Mouse (Mus musculus) embryo, embryonic 11 days (tissue): Measurements from ENCODE around the gene Frmd4a.

Experiments
- DNase-seq: peaks from one replicate; pipeline ENCODE4 v3.0.0-alpha.2; 2015

The Frmd4a gene

DNA sequence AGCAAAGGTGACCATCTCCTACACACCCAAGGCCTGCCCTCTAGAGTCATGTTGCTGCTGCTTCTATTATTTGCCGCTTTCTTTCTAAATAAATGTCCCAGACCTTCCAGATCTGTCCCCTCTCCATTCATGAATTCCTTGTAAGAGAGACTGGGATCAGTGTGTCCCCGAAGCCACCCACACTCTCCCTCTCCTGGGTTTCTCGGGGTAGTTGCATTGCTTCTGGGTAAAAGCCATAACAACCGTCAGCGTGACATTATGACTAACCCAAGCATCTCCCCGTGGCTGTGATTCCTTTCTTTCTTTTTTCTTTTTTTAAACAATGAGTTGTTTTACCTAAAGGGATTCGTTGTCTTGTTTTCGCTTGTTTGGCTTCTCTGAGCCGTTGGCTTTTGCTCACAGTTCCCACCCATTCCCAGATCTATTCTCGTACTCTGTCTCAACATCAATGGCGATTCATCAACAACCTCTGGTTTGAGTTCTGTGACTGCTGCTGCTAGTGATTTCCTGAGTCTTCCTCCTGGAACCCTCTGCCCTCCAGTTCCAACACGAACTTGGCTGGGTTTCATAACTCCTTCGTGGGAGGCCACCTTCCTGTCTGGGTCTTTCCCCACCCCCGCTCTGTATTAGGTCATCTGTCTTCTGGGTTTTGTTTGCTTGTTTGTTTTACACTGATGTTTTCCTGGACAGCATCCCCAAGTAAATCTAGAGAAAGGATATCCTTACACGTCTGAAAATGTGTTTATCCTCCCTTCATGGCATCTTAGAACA, 483.9 kb downstream of the Frmd4a start:
- DNase-seq: no peak

GRCm38 (mm10) chr2:4504413-4504812, 486.9 kb downstream of the Frmd4a start:
- no peak for DNase-seq

- DNase-seq: no peak
Measured at GRCm38 (mm10) chr2:4505695-4506094, 488.2 kb downstream of the Frmd4a start.

DNA sequence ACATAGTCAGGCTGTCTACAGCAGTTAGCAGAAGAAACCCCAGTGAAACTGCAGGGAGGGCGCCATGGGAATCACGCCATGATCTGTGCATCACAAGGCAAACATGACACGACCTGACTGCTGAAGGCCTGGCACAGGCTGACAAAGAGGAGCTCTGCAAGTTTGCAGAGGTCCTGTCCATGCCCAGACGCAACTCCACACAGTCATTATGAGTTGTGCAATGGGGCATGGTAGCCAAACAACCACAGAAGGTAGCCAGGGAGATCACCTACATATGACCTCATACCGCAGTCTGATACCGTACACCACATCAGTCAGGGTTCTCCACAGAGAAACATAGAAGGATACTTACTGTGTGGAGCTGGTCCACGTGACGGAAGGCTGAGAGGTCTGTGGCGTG, 489.1 kb downstream of the Frmd4a start:
- DNase-seq: no peak

GRCm38 (mm10) chr2:4507887-4508615, 490.5 kb downstream of the Frmd4a start:
- no peak for DNase-seq

- no peak for DNase-seq
Measured at GRCm38 (mm10) chr2:4508959-4509615, 491.6 kb downstream of the Frmd4a start.

GRCm38 (mm10) chr2:4509739-4510138, 492.2 kb downstream of the Frmd4a start:
- DNase-seq: no peak

GRCm38 (mm10) chr2:4510208-4511079, 492.9 kb downstream of the Frmd4a start:
- no peak for DNase-seq

- DNase-seq: no peak
Measured at GRCm38 (mm10) chr2:4511080-4511386, 493.5 kb downstream of the Frmd4a start.

GRCm38 (mm10) chr2:4512607-4513006, 495.1 kb downstream of the Frmd4a start:
- DNase-seq: no peak

DNA sequence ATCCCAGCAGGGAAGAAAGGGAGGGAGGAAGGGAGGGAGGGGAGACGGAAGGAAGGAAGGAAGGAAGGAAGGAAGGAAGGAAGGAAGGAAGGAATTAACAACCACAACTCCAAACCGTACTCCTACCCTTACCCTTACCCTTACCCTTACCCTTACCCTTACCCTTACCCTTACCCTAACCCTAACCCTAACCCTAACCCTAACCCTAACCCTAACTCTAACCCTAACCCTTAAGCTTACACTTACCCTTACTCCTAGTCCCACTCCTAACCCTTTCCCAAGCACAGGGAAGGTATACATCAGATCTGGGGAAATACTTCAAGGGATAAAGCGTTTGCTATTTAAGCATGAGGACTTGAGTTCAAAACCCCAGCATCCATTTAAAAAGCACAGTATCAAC, 498.4 kb downstream of the Frmd4a start:
- no peak for DNase-seq

- DNase-seq: no peak
Measured at GRCm38 (mm10) chr2:4516819-4517552, 499.5 kb downstream of the Frmd4a start.

- no peak for DNase-seq
Measured at GRCm38 (mm10) chr2:4517553-4518125, 500.1 kb downstream of the Frmd4a start.

GRCm38 (mm10) chr2:4518549-4518948, 501.0 kb downstream of the Frmd4a start:
- DNase-seq: no peak

DNA sequence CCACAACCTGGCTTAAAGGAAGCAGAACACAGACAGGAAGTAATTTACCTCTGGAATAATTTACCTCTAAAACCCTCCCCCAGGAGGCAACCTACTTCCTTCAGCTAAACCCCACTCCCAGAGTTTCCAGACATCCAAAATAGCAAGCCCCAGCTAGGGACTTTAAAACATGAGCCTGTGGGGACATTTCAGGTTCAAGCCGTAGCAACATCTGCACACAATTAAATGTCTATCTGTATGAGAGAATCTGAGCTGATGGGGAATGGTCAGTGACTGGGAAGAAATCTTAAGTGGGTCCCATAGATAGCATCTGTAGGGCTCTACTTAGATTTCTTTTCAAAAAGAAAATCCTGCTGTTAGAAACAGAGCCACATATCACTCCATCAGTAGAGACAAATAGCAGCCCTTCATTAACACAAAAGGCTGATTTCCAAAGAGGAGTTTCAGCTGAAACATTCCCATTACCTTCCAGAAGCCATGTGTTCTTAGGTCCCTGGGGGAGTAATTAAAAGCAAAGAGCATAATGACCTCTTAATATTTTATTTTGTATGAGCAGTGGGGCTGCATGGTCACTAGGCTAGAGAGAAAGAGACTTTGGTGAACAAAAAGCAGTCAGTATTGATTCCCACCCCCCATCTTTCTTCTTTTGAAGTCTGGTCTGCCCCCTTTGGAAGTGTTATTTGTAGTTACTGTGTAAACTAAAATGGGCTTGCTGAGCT, 505.4 kb downstream of the Frmd4a start:
- DNase-seq: peak; percentile 49

DNA sequence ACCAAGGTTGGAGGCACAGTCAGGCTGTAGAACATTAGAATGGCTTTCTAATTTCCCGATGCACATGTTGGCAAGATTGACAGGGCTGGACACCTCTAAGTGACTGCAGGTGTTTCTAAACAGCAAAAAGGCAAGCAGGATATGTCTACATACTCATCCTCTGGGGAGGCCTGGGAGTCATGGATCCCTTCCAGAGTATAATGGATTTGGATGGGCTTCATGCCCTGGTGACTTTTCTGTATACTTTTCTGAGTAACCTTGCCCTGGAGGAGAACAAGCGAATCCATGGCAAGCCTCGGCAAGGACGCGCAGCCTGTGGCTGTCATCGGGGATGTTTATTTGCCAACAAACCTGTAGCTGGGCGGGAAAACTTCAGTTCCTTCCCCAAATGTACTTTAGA, 509.6 kb downstream of the Frmd4a start:
- DNase-seq: no peak

- DNase-seq: peak; percentile 34
Measured at GRCm38 (mm10) chr2:4529254-4529729, 511.8 kb downstream of the Frmd4a start.

- DNase-seq: no peak
Measured at GRCm38 (mm10) chr2:4531533-4532197, 514.1 kb downstream of the Frmd4a start.

GRCm38 (mm10) chr2:4532198-4532568, 514.7 kb downstream of the Frmd4a start:
- no peak for DNase-seq

GRCm38 (mm10) chr2:4532945-4533344, 515.4 kb downstream of the Frmd4a start:
- DNase-seq: no peak
